Mouse (Mus musculus) ovary, postnatal 10 days (tissue): ENCODE data around the gene Cfap300.

Experiments
- DNase-seq: peaks from one replicate; pipeline ENCODE4 v3.0.0; 2022; ENCODE audit warnings: low spot score

The Cfap300 gene

GRCm38 (mm10) chr9:7983665-7984064, 59.0 kb downstream of the Cfap300 start:
- DNase-seq, result no peak

GRCm38 (mm10) chr9:7980162-7980561, 62.5 kb downstream of the Cfap300 start:
- DNase-seq, result no peak

GRCm38 (mm10) chr9:7979153-7979916, 63.3 kb downstream of the Cfap300 start:
- DNase-seq, result no peak

GRCm38 (mm10) chr9:7978502-7978901, 64.1 kb downstream of the Cfap300 start:
- no peak for DNase-seq

- no peak for DNase-seq
These were observed 65.0 kb downstream of the Cfap300 start for GRCm38 (mm10) chr9:7977587-7977986.

- DNase-seq, result no peak
These were observed 70.6 kb downstream of the Cfap300 start for GRCm38 (mm10) chr9:7971993-7972392.
